Mouse (Mus musculus) C2C12 (cell line): Measurements from ENCODE around the gene Ak1. TPM values are rescaled to one million over a fixed set of nuclear protein-coding genes. Genes with fewer than 3 reads are reported as not detected.
A peak's percentile ranks its signal among the peaks of the same experiment; 100 is the strongest.

ENCODE experiments used
- H3K27me3 ChIP-seq: one replicate; pipeline ENCODE4 v1.6.1; 2011; ENCODE audit not compliant: control insufficient read depth, insufficient read depth, insufficient read length
- H3K36me3 ChIP-seq: one replicate; pipeline ENCODE4 v1.6.1; 2011; ENCODE audit not compliant: control insufficient read depth, insufficient read depth
- H3K4me3 ChIP-seq: one replicate; pipeline ENCODE4 v1.5.1; 2011; ENCODE audit warnings: mild to moderate bottlenecking, control low read depth; ENCODE audit not compliant: poor library complexity, insufficient read depth, severe bottlenecking
- H3K79me2 ChIP-seq: one replicate; pipeline ENCODE4 v1.6.1; 2011; ENCODE audit not compliant: control insufficient read depth, insufficient read depth
- H3K79me3 ChIP-seq: one replicate; pipeline ENCODE4 v1.6.1; 2011; ENCODE audit warnings: low read depth, control low read depth
- H3ac ChIP-seq: one replicate; pipeline ENCODE3; 2011; ENCODE audit warnings: low read depth; ENCODE audit not compliant: control insufficient read depth, insufficient read length
- CEBPB ChIP-seq: IDR thresholded peaks from one replicate; pipeline ENCODE4 v1.6.1; 2011; ENCODE audit warnings: low read depth, mild to moderate bottlenecking, control low read depth, moderate library complexity
- CTCF ChIP-seq: IDR thresholded peaks from one replicate; pipeline ENCODE4 v1.5.1; 2011; ENCODE audit not compliant: control insufficient read depth, insufficient read depth, insufficient read length
- FOSL1 ChIP-seq: IDR thresholded peaks from one replicate; pipeline ENCODE4 v1.8.0; 2011; ENCODE audit warnings: mild to moderate bottlenecking, low read length; ENCODE audit not compliant: poor library complexity, insufficient read depth, severe bottlenecking
- MAX ChIP-seq: IDR thresholded peaks from one replicate; pipeline ENCODE4 v1.6.1; 2011; ENCODE audit warnings: mild to moderate bottlenecking, control low read depth
- MYOD1 ChIP-seq: IDR thresholded peaks from one replicate; pipeline ENCODE4 v1.6.1; 2011; ENCODE audit warnings: low read depth; ENCODE audit not compliant: control insufficient read depth, insufficient read length
- MYOG ChIP-seq: IDR thresholded peaks from one replicate; pipeline ENCODE4 v1.6.1; 2011; ENCODE audit not compliant: control insufficient read depth, insufficient read length; ENCODE audit errors: extremely low read depth
- USF1 ChIP-seq: IDR thresholded peaks from one replicate; pipeline ENCODE4 v1.6.1; 2011; ENCODE audit warnings: low read depth, mild to moderate bottlenecking, control low read depth, moderate library complexity
- polyA plus RNA-seq: library from polyadenylated mRNA; unstranded; fragments of >200 nt; fragmentation: generic; extraction: Trizol; gene quantifications from one replicate; pipeline ENCODE4 v1.2.1, GENCODE M21; 2012; ENCODE audit warnings: missing spikeins

The Ak1 gene
- polyA plus RNA-seq, 1 experiment, result 184 TPM

DNA sequence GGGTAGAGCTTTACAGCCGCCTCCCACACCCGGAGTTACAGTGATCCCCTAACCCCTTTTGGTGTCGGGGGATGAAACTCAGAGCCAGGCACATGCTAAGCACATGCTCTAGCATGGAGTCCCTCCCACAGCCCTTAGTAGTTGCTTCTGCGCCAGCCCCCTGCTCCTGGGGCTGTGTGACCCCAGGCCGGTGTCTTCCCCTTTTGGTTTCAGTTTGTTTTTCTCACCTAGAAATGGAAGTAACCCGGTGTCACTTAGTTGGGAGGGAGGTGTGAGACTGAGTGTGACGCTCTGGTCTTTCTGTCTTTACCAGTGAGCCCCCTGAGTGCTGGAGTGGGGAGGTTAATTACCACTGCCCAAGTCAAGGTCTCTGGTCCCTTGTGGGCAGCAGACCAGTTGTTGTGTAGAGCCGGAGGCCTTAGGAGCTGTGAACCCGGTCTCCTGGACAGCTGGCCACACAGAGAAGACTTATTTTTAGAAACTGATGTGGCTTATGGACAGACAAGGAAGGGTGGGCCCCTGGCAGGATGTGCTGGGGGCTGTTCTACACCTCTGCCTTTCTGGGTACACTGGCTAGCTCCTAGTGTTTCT lies 33.7 kb upstream of the Ak1 start:
- TF ChIP-seq FOSL1 (no peak), CEBPB (no peak), MAX (no peak), USF1 (no peak), CTCF (no peak), MYOD1 (no peak), MYOG (no peak)
- H3K36me3 ChIP-seq, result peaks cover 42% of the 10 kb centered on the region
- H3K79me2 ChIP-seq, result peaks cover 58% of the 10 kb centered on the region
- peak overlapping the region; percentile 100 for H3ac ChIP-seq
- peak overlapping the region; percentile 71 for H3K4me3 ChIP-seq
- no peaks in the 10 kb centered on the region for H3K27me3 ChIP-seq
- peaks cover 40% of the 10 kb centered on the region for H3K79me3 ChIP-seq

DNA sequence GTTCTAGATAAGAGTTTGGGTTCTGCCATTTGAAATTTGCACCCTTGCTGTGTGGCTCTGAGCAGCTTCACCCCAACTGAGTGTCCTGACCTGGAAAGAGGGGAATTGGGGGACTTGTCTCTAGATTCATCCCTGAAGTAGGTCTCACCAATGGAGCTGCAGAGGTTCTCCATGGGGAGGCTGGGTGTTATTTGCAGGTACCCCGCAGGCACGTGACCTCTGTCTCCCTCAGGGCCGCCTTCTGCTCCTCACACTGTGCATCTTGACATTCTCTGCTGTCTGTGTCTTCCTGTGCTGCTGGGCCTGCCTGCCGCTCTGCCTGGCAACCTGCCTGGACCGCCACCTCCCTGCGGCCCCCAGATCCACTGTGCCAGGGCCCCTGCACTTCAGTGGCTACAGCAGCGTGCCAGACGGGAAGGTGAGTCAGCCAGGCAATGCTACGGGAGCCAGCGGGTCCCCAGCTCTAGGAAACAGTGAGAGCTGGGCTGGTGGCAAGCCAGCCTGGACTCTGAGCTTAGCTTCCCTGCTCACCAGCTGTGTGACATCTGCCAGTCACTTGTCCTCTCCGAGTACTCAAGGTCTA lies 32.3 kb upstream of the Ak1 start:
- Histone ChIP-seq H3K27me3 (no peaks in the 10 kb centered on the region), H3K79me2 (peaks cover 71% of the 10 kb centered on the region), H3K79me3 (peaks cover 40% of the 10 kb centered on the region), H3ac (peak overlapping the region; percentile 16), H3K4me3 (peak overlapping the region; percentile 71), H3K36me3 (peaks cover 56% of the 10 kb centered on the region)
- no peak for TF ChIP-seq MYOD1
- TF ChIP-seq USF1, result peak; percentile 75
- peak; percentile 71 for TF ChIP-seq MAX

DNA sequence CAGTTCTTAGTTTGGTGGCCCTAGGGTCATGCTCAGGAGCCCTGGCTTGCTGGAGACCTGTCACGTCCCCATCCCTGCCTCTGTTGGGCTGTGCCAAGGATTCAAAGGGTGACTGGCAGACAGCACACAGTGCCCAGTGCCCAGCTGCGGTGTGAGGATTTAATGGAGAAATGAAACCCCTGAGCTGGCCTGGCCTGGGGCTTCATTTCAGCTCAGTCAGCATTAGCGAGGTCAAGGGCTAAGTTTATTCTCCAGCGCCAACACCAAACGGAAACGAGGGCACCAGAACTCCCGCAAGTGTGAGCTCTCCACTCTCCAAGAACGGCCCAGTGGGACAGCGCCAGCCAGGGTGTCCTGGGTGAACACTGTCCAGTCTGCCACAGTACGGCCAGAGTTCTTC lies 31.3 kb upstream of the Ak1 start:
- Histone ChIP-seq H3K4me3 (no peak overlapping the region), H3K36me3 (peaks cover 65% of the 10 kb centered on the region), H3K27me3 (no peaks in the 10 kb centered on the region), H3K79me3 (peaks cover 40% of the 10 kb centered on the region), H3K79me2 (peaks cover 73% of the 10 kb centered on the region), H3ac (no peak overlapping the region)
- no peak for TF ChIP-seq USF1
- no peak for TF ChIP-seq MYOD1
- TF ChIP-seq CEBPB, result no peak
- no peak for TF ChIP-seq MYOG
- TF ChIP-seq FOSL1, result no peak
- TF ChIP-seq MAX, result no peak
- no peak for TF ChIP-seq CTCF

DNA sequence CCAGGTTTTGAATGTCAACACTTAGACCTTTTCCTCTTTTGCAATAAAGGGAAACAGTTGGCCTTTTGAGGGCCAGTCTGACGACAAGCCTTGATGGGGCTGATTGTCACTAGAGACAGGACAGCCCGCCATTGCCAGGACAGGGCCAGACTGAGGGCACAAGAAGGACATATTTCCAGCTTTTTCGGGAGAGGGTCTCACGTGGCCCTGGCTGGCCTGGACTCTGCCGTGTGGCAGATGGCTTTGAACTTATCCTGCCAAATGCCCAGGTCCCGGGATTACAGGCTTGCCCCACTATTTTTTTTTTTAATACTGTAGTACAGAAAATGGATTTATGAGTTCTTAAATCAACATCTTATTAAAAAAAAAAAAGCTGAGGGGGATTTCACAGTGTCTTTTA lies 30.3 kb upstream of the Ak1 start:
- peaks cover 73% of the 10 kb centered on the region for H3K36me3 ChIP-seq
- H3K4me3 ChIP-seq, result no peak overlapping the region
- peaks cover 40% of the 10 kb centered on the region for H3K79me3 ChIP-seq
- H3K27me3 ChIP-seq, result no peaks in the 10 kb centered on the region
- TF ChIP-seq MYOG (no peak), CEBPB (no peak), USF1 (no peak), MAX (no peak), CTCF (no peak), MYOD1 (no peak), FOSL1 (no peak)
- peaks cover 73% of the 10 kb centered on the region for H3K79me2 ChIP-seq
- H3ac ChIP-seq, result no peak overlapping the region

DNA sequence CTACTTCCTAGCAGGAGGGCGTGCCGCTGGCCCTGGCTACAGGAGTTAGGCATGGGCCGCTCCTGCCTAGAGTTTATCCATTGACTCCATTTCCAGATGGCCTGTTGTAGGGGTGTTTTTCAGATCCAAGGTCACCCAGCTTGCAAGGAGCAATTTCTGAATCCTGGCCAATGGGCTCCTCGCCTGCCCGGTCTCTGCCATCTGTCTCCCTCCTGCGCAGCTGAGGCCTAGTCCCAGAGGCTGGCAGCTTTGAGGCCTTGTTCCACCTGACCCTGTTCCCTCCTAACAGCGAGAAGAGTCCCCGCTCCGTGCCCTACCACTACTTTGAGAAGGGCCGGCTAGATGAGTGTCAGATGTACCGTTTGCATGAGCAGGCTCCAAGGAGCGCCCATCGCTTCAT lies 24.8 kb upstream of the Ak1 start:
- TF ChIP-seq MYOG (no peak), CEBPB (no peak), CTCF (no peak), USF1 (no peak), MAX (no peak), FOSL1 (no peak), MYOD1 (no peak)
- H3K79me3 ChIP-seq, result peaks cover 1% of the 10 kb centered on the region
- H3ac ChIP-seq, result no peak overlapping the region

More for the DNA sequence above, 24.8 kb upstream of the Ak1 start:
- H3K36me3 ChIP-seq, result peaks cover 53% of the 10 kb centered on the region
- H3K79me2 ChIP-seq, result peaks cover 36% of the 10 kb centered on the region
- no peak overlapping the region for H3K4me3 ChIP-seq
- H3K27me3 ChIP-seq, result no peaks in the 10 kb centered on the region
